Mouse (Mus musculus): ENCODE measurements at regions not wholly inside any gene's neighbourhood (a gene's known extent, or its start where the extent isn't known, plus 50 kb on each side); places are given as distances from the start of the nearest gene placed in this dataset.
A peak's percentile ranks its signal among the peaks of the same experiment; 100 is the strongest.

DNA sequence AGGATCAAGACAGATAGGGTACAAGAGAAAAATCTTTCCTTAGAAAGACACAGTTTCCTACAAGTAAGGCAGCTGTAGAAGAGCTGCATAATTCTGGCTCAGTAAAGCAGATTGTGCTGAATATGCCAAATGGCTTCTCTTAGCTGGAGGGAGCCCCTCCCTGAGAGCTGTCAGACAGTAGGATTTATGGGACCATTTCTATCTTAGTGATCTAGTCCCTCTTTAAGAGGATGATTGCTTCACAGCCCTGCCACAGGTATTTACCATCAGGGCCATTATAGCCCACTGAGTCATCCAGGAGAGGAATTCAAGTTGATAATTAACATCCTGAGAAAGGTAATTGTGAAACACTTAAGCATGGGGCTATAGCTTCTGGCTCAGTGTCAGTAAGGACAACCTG is 101.5 kb upstream of the Cypt1 start:
- no peak for DNase-seq

- no peak for DNase-seq
Observed at GRCm38 (mm10) chrX:16421663-16422062, 101.0 kb upstream of the Cypt1 start.

- DNase-seq: no peak
Observed at GRCm38 (mm10) chrX:16438088-16438487, 84.6 kb upstream of the Cypt1 start.

- DNase-seq: peak; percentile 44 to 69
Observed at GRCm38 (mm10) chrX:16450496-16451078, 72.1 kb upstream of the Cypt1 start.

Data from adrenal gland, postnatal 36 days (tissue).